Mouse (Mus musculus) hindbrain, embryonic 12.5 days (tissue): Measurements from ENCODE around the gene Trpv1. TPM values are rescaled to one million over a fixed set of nuclear protein-coding genes. Genes with fewer than 3 reads are reported as not detected.

Source experiments
- ATAC-seq: fragments of 200-750 bp; cut with Nextera tagmentation; 2 replicates; pipeline ENCODE4 v1.8.0; 2017; ENCODE audit warnings: moderate TSS enrichment; ENCODE audit not compliant: low FRiP score
- H3K27ac ChIP-seq: fragments of 300-500 bp; sonication (generic); 2 replicates; pipeline ENCODE4 v1.5.1; 2016; ENCODE audit warnings: mild to moderate bottlenecking
- H3K27me3 ChIP-seq: fragments of 300-500 bp; sonication (generic); 2 replicates; pipeline ENCODE4 v1.6.1; 2016; ENCODE audit warnings: mild to moderate bottlenecking
- H3K36me3 ChIP-seq: fragments of 300-500 bp; sonication (generic); 2 replicates; pipeline ENCODE4 v1.6.1; 2016; ENCODE audit warnings: mild to moderate bottlenecking
- H3K4me1 ChIP-seq: fragments of 300-500 bp; sonication (generic); 2 replicates; pipeline ENCODE4 v1.6.1; 2016
- H3K4me2 ChIP-seq: fragments of 300-500 bp; sonication (generic); replicated peaks from 2 replicates; pipeline ENCODE4 v1.6.1; 2016; ENCODE audit warnings: mild to moderate bottlenecking
- H3K4me3 ChIP-seq: fragments of 300-500 bp; sonication (generic); 2 replicates; pipeline ENCODE4 v1.5.1; 2016; ENCODE audit warnings: mild to moderate bottlenecking
- H3K9ac ChIP-seq: fragments of 300-500 bp; sonication (generic); 2 replicates; pipeline ENCODE4 v1.6.1; 2016; ENCODE audit warnings: mild to moderate bottlenecking, moderate library complexity
- H3K9me3 ChIP-seq: fragments of 300-500 bp; sonication (generic); replicated peaks from 2 replicates; pipeline ENCODE4 v1.6.1; 2016; ENCODE audit warnings: mild to moderate bottlenecking
- WGBS: fragments of 180-500 bp; shearing (Covaris S2); methylation state at CpG from one replicate; pipeline ENCODE4 v1.1.7; 2016; 5-methylcytosine and 5-hydroxymethylcytosine counted together
- polyA plus RNA-seq: library from polyadenylated mRNA; unstranded; fragments of >200 nt; fragmentation: Nextera tagmentation; extraction: Ambion mirVana; gene quantifications from 2 replicates; pipeline ENCODE4 v1.2.1, GENCODE M21; 2016

Gene Trpv1
- polyA plus RNA-seq, 1 experiment from 2014 or later, result not detected

DNA sequence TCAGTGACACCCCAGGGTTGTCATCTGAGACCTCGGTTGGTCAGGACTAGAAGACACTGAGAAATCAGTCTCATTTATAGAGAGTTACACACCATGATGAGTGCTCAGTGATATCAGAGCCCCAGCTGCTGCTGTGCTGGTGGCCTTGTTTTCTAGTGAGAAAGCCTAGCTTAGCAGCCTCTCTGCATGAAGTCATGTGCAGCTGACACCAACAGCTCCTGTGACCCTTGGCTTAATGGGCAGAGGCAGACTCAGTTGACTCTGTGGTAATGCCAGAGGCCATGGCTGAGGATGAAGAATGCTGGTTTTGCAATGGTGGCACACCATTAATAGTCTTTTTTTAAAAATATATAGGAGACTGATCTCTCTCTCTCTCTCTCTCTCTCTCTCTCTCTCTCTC lies 55.5 kb downstream of the Trpv1 start:
- Histone ChIP-seq H3K9ac (no peak overlapping the region), H3K9me3 (no peaks in the 10 kb centered on the region), H3K4me3 (no peak overlapping the region), H3K4me1 (no peaks in the 10 kb centered on the region), H3K4me2 (no peak overlapping the region), H3K27ac (no peak overlapping the region), H3K27me3 (no peaks in the 10 kb centered on the region), H3K36me3 (no peaks in the 10 kb centered on the region)
- WGBS, result 83% methylated on average over 1 of the region's 1 CpGs
- no peak for ATAC-seq

DNA sequence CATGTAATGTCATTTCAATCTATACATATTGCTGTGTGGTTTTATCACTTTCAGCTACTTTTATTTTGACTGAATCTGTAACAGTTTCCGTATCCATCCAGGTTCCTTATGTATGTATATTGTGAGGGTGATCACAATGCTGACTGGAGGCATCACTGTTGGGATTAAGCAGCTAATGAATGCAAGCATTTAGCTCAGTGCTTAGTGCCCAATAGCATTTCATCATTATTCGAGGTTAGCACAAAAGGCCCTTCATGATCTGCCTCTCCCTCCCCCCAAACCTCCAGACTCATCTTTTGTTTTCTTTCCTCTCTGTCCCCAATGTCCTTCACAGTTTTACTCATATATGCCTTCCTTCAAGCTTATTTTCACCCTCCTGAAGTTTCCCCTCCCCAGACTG lies 69.0 kb downstream of the Trpv1 start:
- Histone ChIP-seq H3K4me1 (no peaks in the 10 kb centered on the region), H3K36me3 (no peaks in the 10 kb centered on the region), H3K4me2 (no peak overlapping the region), H3K27me3 (no peaks in the 10 kb centered on the region), H3K4me3 (no peak overlapping the region), H3K9ac (no peak overlapping the region), H3K27ac (no peak overlapping the region), H3K9me3 (no peaks in the 10 kb centered on the region)
- ATAC-seq, result no peak
- WGBS, result 29% methylated on average over 2 of the region's 2 CpGs

Other genes with a start within 250 kb of the Trpv1 start
- gene P2rx1, start 235.2 kb upstream of the Trpv1 start, polyA plus RNA-seq, result 0.81 and 1.2 TPM in 2 replicates
- gene Camkk1, start 215.3 kb upstream of the Trpv1 start, polyA plus RNA-seq, result 13.3 and 13.6 TPM in 2 replicates
- gene Ncbp3, start 186.5 kb upstream of the Trpv1 start, polyA plus RNA-seq, result 13.4 and 13.5 TPM in 2 replicates
- gene Itgae, start 143.7 kb upstream of the Trpv1 start, polyA plus RNA-seq, result 0.30 and 0.35 TPM in 2 replicates
- 10.6 and 12.4 TPM in 2 replicates for gene Haspin, start 96.0 kb upstream of the Trpv1 start, polyA plus RNA-seq
- 0.31 and 0.43 TPM in 2 replicates for gene P2rx5, start 73.9 kb upstream of the Trpv1 start, polyA plus RNA-seq
- gene Emc6, start 57.3 kb upstream of the Trpv1 start, polyA plus RNA-seq, result 110 and 111 TPM in 2 replicates
- gene Tax1bp3, start 57.2 kb upstream of the Trpv1 start, polyA plus RNA-seq, result 204 and 205 TPM in 2 replicates
- gene Ctns, start 35.2 kb upstream of the Trpv1 start, polyA plus RNA-seq, result 25.5 and 25.6 TPM in 2 replicates
- 2.4 TPM in 2 replicates for gene Shpk, start 34.8 kb upstream of the Trpv1 start, polyA plus RNA-seq
- gene Trpv3, start 33.1 kb downstream of the Trpv1 start, polyA plus RNA-seq, result 0.04 TPM in 1 of 2 replicates, not detected in the other
- gene Aspa, start 95.3 kb downstream of the Trpv1 start, polyA plus RNA-seq, result 0.27 and 0.70 TPM in 2 replicates
- not detected in 2 replicates for gene Gm49340, start 95.4 kb downstream of the Trpv1 start, polyA plus RNA-seq
- 0.18 TPM in 1 of 2 replicates, not detected in the other for gene Spata22, start 95.4 kb downstream of the Trpv1 start, polyA plus RNA-seq
- not detected in 2 replicates for gene Olfr20, start 116.5 kb downstream of the Trpv1 start, polyA plus RNA-seq
- not detected in 2 replicates for gene Olfr376, start 137.0 kb downstream of the Trpv1 start, polyA plus RNA-seq
- not detected in 2 replicates for gene Olfr1, start 165.3 kb downstream of the Trpv1 start, polyA plus RNA-seq
- gene Olfr378, start 194.2 kb downstream of the Trpv1 start, polyA plus RNA-seq, result not detected in 2 replicates
- not detected in 2 replicates for gene Olfr380, start 223.2 kb downstream of the Trpv1 start, polyA plus RNA-seq